Mouse (Mus musculus): Measurements from ENCODE around the gene Rarres2. TPM values are rescaled to one million over a fixed set of nuclear protein-coding genes. Genes with fewer than 3 reads are reported as not detected.

The Rarres2 gene
- 191 and 319 TPM in 2 replicates for polyA plus RNA-seq (2012; rRNA removed)

- no peak for DNase-seq (ENCODE audit: low read depth)
Observed at GRCm38 (mm10) chr6:48572572-48573061, at the start of gene Rarres2. Rarres2 (minus strand) TSS chr6:48572789.

GRCm38 (mm10) chr6:48620031-48620430 lies 47.4 kb upstream of the Rarres2 start:
- DNase-seq (ENCODE audit: low read depth) = no peak

DNA sequence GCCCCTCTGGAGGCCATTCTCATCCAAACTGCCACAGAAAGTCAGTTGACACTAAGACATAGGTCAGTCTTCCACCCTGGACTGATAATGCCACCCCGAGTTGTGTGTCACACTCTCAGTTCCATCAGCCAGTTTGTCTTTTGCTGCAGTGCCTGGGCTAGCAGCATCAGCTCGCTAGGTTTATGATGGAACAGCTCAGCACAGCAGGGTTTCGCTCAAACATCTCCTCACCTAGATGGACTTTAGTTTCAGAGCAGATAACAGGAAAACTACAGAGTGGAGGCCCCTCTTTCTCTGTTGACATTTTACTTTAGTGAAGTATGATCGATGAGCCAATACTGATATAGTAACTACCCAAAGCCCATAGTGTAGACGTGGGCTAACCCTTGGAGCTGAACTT lies 42.2 kb upstream of the Rarres2 start:
- no peak for DNase-seq (ENCODE audit: low read depth)

DNA sequence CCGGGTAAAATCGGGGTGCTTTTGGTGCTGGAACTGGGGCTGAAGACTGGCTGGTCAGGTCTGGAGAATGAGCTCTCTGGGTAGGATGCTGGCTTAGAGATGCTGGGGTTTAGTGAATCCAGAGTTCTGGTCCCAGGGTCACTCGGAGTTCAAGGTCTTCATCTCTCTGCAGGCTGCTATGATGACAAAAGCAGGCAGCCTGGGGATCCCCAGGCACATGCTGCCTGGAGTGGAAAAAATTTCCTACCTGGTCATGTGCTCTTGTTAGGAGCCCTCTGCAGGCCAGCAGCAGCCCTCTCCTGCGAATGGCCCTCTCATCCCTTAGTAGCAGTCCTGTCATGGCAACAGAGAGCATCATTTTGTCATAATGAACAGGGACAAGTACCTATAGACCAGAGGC lies 40.9 kb upstream of the Rarres2 start:
- DNase-seq (ENCODE audit: low read depth) = no peak

- DNase-seq (ENCODE audit: low read depth) = no peak
Observed at GRCm38 (mm10) chr6:48610657-48611056, 38.1 kb upstream of the Rarres2 start.

DNA sequence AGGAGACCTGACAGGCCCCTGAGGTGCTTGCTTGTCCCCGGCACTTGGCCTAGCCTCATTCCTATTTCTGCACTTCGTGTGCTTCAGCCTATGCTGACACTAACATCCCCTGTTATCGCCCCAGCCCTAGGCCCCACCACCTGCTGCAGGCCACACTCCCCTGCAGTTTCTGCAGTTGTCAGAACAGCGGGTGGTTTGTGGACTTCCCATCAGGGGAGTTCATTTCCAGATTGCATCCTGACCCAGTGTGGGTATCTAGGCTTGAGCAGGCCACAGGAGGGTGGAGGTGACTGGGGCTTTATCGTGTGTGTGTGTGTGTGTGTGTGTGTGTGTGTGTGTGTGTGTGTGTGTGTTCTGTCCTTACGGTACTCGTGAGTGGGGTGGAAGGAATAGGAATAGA lies 36.9 kb upstream of the Rarres2 start:
- no peak for DNase-seq (ENCODE audit: low read depth)

GRCm38 (mm10) chr6:48608124-48608523 lies 35.5 kb upstream of the Rarres2 start:
- DNase-seq (ENCODE audit: low read depth) = no peak

DNA sequence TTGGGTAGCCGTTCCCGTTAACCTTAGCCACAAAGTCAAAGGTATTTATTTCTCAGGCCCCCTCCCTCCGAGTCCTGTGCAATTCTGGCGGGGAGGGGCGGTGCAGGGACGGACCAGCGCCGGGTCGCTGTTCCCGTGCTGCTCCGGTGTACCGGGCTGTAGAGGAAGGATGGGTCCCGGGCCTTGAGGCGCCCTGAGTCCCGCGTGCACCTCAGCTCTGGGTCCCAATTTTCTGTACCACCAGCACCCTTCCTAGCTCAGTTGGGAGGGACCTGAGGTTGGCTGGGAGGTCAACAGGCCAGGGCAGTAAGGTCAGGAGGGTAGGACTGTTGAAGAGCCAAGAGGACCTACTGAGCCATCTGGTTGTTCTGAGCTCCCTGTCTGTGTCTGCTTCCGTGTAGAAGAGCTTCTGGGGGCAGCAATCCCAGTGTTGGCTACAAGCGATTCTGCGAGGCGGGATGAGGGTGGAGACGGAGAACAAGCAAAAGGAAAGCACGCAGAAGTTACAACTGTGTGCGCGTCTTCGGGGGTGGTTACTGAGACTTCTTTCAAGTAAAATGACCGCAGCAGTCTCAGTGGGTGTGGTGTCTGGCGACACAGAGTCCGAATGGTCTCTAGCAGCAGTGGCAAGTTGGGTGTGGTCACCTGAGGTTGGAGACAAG lies 29.6 kb upstream of the Rarres2 start:
- DNase-seq (ENCODE audit: low read depth) = no peak

DNA sequence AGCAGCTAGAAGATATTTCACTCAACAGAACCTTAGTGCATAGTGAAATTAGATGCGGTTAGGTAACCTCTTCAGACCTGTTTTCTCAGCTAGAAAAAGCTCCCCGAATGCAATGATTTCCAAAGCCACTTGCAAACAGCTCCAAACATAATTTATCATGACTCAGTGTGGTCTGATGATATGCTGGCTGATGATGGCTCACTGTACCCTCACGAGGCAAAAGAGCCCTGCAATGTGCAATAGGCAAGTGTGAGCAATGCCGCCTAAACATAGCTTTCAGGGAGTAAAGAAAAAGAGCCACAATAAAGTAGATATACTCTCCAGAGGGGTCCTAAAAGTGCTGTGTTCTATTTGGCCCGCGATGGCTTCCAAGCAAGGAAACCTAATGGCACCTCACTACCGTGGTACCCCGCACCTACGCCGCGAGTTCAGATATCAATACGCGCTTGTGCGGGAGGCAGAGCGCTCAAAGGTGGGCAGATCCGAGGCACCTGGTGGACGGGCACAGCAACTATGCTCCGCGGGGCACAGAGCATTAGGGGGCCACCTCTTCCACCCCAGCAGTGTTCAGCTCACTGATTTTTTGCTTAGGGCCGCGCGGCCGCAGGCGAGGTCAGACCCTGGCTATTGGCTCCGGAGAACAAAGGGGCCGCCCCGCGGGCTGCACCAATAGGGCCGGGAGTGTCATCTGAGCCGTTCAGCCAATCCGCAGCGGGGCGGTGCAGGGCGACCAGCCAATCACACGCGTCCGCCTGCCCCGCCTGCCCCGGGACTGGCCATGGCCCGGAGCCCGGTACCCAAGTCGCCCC lies 28.9 kb upstream of the Rarres2 start, which contains the start of gene Zfp775:
Gene Zfp775 (plus strand): TSS at position 793 of the 809 bp plus-strand sequence.
- DNase-seq (ENCODE audit: low read depth) = no peak

DNA sequence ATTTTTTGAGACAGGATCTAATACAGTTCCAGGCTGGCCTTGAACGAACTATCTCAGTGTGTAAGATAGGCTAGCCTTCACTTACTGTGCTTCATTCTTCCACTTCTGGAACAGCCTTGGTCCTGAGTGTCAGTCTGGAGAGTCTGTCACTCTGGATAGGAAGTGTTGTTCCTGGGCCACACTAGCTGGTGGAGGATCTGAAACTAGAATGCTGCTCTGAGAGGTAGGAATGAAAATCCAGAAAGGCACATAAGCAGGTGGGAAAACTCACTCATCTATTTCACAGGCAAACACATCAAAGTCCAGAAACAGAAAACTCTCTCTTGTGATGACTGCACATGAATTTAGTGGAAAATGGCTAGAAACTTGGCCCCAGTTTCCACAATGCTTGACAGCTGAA lies 28.0 kb upstream of the Rarres2 start:
- no peak for DNase-seq (ENCODE audit: low read depth)

GRCm38 (mm10) chr6:48597233-48597625 lies 24.6 kb upstream of the Rarres2 start:
- no peak for DNase-seq (ENCODE audit: low read depth)

DNA sequence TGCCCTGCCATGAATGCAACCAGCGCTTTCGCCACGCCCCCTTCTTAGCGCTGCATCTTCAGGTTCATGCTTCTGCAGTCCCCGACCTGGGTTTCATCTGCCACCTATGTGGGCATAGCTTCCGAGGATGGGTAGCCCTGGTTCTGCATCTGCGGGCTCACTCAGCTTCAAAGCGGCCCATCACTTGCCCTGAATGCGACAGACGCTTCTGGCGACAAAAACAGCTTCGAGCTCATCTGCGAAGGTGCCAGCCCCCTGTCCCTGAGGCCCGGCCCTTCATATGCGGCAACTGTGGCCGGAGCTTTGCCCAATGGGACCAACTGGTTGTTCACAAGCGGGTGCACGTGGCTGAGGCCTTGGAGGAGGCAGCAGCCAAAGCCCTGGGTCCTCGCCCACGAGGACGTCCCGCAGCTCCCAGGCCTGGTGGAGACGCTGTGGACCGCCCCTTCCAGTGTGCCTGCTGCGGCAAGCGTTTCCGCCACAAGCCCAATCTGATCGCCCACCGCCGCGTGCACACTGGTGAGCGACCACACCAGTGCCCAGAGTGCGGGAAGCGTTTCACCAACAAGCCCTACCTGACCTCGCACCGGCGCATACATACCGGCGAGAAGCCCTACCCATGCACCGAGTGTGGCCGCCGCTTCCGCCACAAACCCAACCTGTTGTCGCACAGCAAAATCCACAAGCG lies 24.1 kb upstream of the Rarres2 start:
- no peak for DNase-seq (ENCODE audit: low read depth)

DNA sequence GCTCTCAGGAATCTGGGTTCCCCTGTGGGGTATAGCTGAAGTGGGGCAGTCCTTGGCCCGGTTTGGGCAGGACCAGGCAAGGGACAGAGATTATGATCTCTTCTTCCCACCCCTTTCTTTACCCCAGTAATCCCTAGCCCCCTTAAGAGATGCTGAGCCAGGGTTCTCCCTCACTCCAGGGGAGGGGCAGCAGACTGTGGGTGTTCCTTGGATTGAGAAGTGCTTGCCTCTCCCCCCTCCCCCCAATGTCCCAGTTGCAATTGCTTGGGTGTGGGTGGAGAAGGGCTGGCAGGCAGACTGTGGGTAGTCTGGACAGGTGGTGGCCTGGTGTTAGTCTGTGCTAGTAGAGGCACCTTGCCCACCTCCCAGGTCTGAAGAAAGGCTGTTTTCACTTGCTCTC lies 22.7 kb upstream of the Rarres2 start:
- DNase-seq (ENCODE audit: low read depth) = no peak

- DNase-seq (ENCODE audit: low read depth) = no peak
Observed at GRCm38 (mm10) chr6:48594043-48594738, 21.6 kb upstream of the Rarres2 start.

- DNase-seq (ENCODE audit: low read depth) = no peak
Observed at GRCm38 (mm10) chr6:48593158-48594042, 20.8 kb upstream of the Rarres2 start, which contains the start of the genes Repin1 and Gm44965. Repin1 (plus strand) TSS chr6:48593883. Gm44965 (plus strand) TSS chr6:48593941.

DNA sequence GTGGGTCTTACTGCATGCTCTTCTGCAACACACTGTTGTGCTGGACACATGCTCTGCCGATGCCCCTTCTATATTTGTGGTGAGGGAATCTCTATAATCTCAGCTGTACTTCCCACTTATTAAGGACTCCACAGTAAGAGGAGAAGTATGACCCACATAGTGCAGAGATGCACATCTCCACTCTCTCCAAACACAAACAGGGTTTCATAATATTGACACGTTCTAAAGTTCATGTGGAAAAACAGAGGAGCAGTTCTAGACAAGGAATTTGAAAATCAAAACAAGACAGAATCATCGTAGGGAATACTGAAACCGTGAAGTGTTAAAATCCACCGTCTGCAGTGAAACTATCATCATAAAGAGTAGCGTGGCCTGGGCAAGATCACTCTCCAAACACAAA lies 19.3 kb upstream of the Rarres2 start:
- no peak for DNase-seq (ENCODE audit: low read depth)

GRCm38 (mm10) chr6:48591221-48591845 lies 18.7 kb upstream of the Rarres2 start:
- DNase-seq (ENCODE audit: low read depth) = no peak

- no peak for DNase-seq (ENCODE audit: low read depth)
Observed at GRCm38 (mm10) chr6:48589194-48589750, 16.7 kb upstream of the Rarres2 start, which contains the start of gene Gm45021. Gm45021 (plus strand) TSS chr6:48589610.

GRCm38 (mm10) chr6:48582037-48582436 lies 9.4 kb upstream of the Rarres2 start:
- DNase-seq (ENCODE audit: low read depth) = no peak

DNA sequence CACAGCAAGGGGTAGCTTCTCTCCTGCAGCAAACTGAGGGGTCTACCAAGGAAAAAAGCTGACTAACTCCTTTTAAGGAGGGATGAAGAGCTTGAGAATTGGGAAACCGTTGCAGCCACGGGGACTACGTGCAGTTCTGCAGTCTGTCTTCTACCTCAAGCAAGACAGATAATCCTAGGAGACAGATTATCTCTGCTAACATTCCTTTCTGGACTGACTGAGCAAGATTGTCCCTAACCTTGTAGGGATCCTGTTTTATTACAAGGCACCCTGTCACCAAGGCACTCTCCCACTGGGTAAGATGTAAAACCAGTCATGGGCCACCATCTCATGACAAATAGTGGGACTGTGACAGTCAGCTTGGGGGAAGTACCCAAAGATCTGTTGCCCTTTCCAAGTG lies 8.7 kb upstream of the Rarres2 start:
- DNase-seq (ENCODE audit: low read depth) = no peak

Data from gonadal fat pad, adult 2 months (tissue).